ENCODE assay signal across 1 mouse cellular context in genomic region chr12:111768322-111768928, GRCm38 (mm10).
A peak's percentile ranks its signal among the peaks of the same experiment; 100 is the strongest.
TF ChIP-seq lines count a peak whose summit lies in the region.

No protein-coding gene starts in this region.

TF ChIP-seq in CH12.LX, 34 proteins besides CTCF, POLR2A, EP300 and RAD21 (continued from another document):
- no peak for TF ChIP-seq ZC3H11A (IDR thresholded peaks at IDR 0.05; ENCODE audit: low read depth, low read length)
- TF ChIP-seq ETS1 (conservative IDR thresholded peaks at IDR 0.05; ENCODE audit: low read depth, low read length), result peak; percentile 97
- 0 out of 2 replicates have a peak, but pooled peaks have one; percentile 43 for TF ChIP-seq SIN3A (IDR thresholded peaks at IDR 0.05; ENCODE audit: low read length)
- no peak for TF ChIP-seq GABPA (IDR thresholded peaks at IDR 0.05; ENCODE audit: insufficient replicate concordance, low read depth, low read length)
- TF ChIP-seq MAX (IDR thresholded peaks at IDR 0.05; ENCODE audit: low read length), result 0 out of 2 replicates have a peak, but pooled peaks have one; percentile 43
- peak; percentile 92 for TF ChIP-seq BHLHE40 (IDR thresholded peaks at IDR 0.05; ENCODE audit: low read depth, low read length)
- no peak for TF ChIP-seq HCFC1 (IDR thresholded peaks at IDR 0.05; ENCODE audit: low read depth, low read length)
- no peak for TF ChIP-seq RCOR1 (conservative IDR thresholded peaks at IDR 0.05; ENCODE audit: low read depth, low read length)
- TF ChIP-seq MEF2A (IDR thresholded peaks at IDR 0.05; ENCODE audit: borderline replicate concordance, low read depth, low read length), result peak; percentile 75
- no peak for TF ChIP-seq MXI1 (IDR thresholded peaks at IDR 0.05; ENCODE audit: low read depth, low read length)
- no peak for TF ChIP-seq POLR2AphosphoS2 (IDR thresholded peaks at IDR 0.05; ENCODE audit: low read depth, low read length)
- TF ChIP-seq USF2 (conservative IDR thresholded peaks at IDR 0.05; ENCODE audit: low read depth, low read length), result no peak
- TF ChIP-seq IRF4 (IDR thresholded peaks at IDR 0.05; ENCODE audit: low read depth, low read length), result peak; percentile 63; the same call in 1 of the 2 replicates
- peak; percentile 61; the same call in 1 of the 2 replicates for TF ChIP-seq TCF12 (IDR thresholded peaks at IDR 0.05; ENCODE audit: low read depth, low read length)
